Mouse (Mus musculus) liver, embryonic 14.5 days (tissue): ENCODE measurements around the gene Prap1. TPM values are rescaled to one million over a fixed set of nuclear protein-coding genes. Genes with fewer than 3 reads are reported as not detected.

Experiments used
- ATAC-seq: fragments of 200-750 bp; cut with Nextera tagmentation; 2 replicates; pipeline ENCODE4 v1.8.0; 2017; ENCODE audit warnings: moderate number of reproducible peaks, mild to moderate bottlenecking, moderate library complexity; ENCODE audit not compliant: insufficient read depth
- DNase-seq, 3 experiments: peaks; one replicate each; pipeline ENCODE4 v3.0.0-alpha.2; 2012 to 2013; ENCODE audit warnings: low read depth in 3 of 3, low spot score in 3 of 3
- H3K27ac ChIP-seq: fragments of 300-500 bp; sonication (generic); 2 replicates; pipeline ENCODE4 v1.5.1; 2014; ENCODE audit warnings: moderate library complexity, mild to moderate bottlenecking, control low read depth, inconsistent platforms
- H3K27me3 ChIP-seq: fragments of 300-500 bp; sonication (generic); 2 replicates; pipeline ENCODE4 v1.6.1; 2014; ENCODE audit warnings: mild to moderate bottlenecking, low read length, moderate library complexity; ENCODE audit not compliant: control insufficient read depth, insufficient read depth
- H3K36me3 ChIP-seq: fragments of 300-500 bp; sonication (generic); replicated peaks from 2 replicates; pipeline ENCODE4 v1.6.1; 2014; ENCODE audit warnings: low read depth; ENCODE audit not compliant: control insufficient read depth, insufficient read depth
- H3K4me1 ChIP-seq, 2 experiments: fragments of 200-500 bp in 1 of 2; fragments of 300-500 bp in 1 of 2; sonication (generic) in 1 of 2; replicated peaks; 2 replicates each; pipeline ENCODE4 v1.6.1; 2012 to 2014; ENCODE audit warnings: antibody characterized with exemption in 1 of 2, inconsistent platforms in 1 of 2, low read length in 1 of 2; ENCODE audit not compliant: control insufficient read depth in 2 of 2, insufficient read depth in 2 of 2
- H3K4me2 ChIP-seq: fragments of 300-500 bp; sonication (generic); 2 replicates; pipeline ENCODE4 v1.6.1; 2014; ENCODE audit warnings: low read depth, mild to moderate bottlenecking, control low read depth, moderate library complexity
- H3K4me3 ChIP-seq, 2 experiments: fragments of 200-500 bp in 1 of 2; fragments of 300-500 bp in 1 of 2; sonication (generic) in 1 of 2; 2 replicates each; pipeline ENCODE4 v1.5.1; 2012 to 2014; ENCODE audit warnings: low read depth in 2 of 2, low read length in 2 of 2, mild to moderate bottlenecking in 2 of 2, control low read depth in 1 of 2, inconsistent platforms in 1 of 2, moderate library complexity in 1 of 2; ENCODE audit not compliant: insufficient read depth in 1 of 2
- H3K9ac ChIP-seq: fragments of 300-500 bp; sonication (generic); replicated peaks from 2 replicates; pipeline ENCODE4 v1.6.1; 2014; ENCODE audit warnings: mild to moderate bottlenecking, control low read depth, moderate library complexity
- H3K9me3 ChIP-seq: fragments of 300-500 bp; sonication (generic); 2 replicates; pipeline ENCODE4 v1.6.1; 2016; ENCODE audit warnings: low read length, mixed read lengths; ENCODE audit not compliant: control insufficient read depth
- CTCF ChIP-seq: IDR thresholded peaks from 2 replicates; pipeline ENCODE4 v1.5.1; 2016; ENCODE audit warnings: antibody characterized with exemption, low read depth, control low read depth
- EP300 ChIP-seq: IDR thresholded peaks from 2 replicates; pipeline ENCODE4 v1.6.1; 2016; ENCODE audit warnings: antibody characterized with exemption, low read depth
- WGBS: fragments of 180-500 bp; shearing (Covaris S2); extraction: QIAGEN DNeasy Blood & Tissue Kit; methylation state at CpG from one replicate; pipeline ENCODE4 v1.1.7; 2014; ENCODE audit not compliant: insufficient replicate concordance; 5-methylcytosine and 5-hydroxymethylcytosine counted together
- polyA plus RNA-seq, 2 experiments: library from polyadenylated mRNA; depleted of rRNA in 1 of 2; stranded (reverse) in 1 of 2; unstranded in 1 of 2; fragments of >200 nt; fragmentation: Nextera tagmentation in 1 of 2; extraction: Ambion mirVana in 1 of 2; gene quantifications; 2 replicates each; pipeline versions ENCODE4 v1.2.1 to v1.2.3; 2012 to 2014

The Prap1 gene
- polyA plus RNA-seq, 2 experiments = not detected

DNA sequence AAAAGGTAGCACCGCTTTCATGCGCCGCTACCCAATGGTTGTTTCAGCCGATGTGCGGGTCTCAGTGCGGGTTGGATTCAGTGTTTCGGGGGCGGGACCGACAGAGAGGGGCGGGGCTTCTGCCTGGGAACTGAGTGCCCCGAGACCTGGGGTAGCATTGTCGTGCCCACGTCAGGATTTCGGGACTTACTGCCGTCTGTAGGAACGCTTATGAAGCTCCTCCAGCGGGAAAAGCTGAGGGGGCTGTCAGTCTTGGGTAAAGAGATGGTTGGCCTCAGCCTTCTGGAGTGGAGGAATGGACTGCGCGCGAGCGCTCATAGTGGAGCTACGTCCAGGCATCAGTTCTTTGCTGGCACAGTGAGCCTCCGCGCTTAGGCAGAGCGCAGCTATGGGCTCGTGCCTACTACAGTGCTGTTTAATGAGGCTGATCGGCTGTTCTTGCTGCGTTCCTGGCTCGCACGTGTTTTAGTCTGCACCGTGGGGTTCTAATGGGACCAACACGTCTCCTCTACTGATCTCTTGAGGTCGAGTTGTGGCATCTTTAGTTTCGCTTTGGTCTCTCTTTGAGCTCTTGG lies 44.0 kb upstream of the Prap1 start:
- TF ChIP-seq CTCF (no peak), EP300 (no peak)
- no peaks in the 10 kb centered on the region for H3K9me3 ChIP-seq
- peak overlapping the region; percentile 46 for H3K4me2 ChIP-seq
- no peaks in the 10 kb centered on the region for H3K4me1 ChIP-seq
- H3K27ac ChIP-seq = no peak overlapping the region
- no peak for DNase-seq
- no peaks in the 10 kb centered on the region for H3K36me3 ChIP-seq
- no peak for ATAC-seq
- H3K9ac ChIP-seq = no peak overlapping the region
- WGBS = 1% methylated on average over 34 of the region's 34 CpGs
- peaks cover 79% of the 10 kb centered on the region for H3K27me3 ChIP-seq
- H3K4me3 ChIP-seq = peak overlapping the region; percentile 22 to 30

DNA sequence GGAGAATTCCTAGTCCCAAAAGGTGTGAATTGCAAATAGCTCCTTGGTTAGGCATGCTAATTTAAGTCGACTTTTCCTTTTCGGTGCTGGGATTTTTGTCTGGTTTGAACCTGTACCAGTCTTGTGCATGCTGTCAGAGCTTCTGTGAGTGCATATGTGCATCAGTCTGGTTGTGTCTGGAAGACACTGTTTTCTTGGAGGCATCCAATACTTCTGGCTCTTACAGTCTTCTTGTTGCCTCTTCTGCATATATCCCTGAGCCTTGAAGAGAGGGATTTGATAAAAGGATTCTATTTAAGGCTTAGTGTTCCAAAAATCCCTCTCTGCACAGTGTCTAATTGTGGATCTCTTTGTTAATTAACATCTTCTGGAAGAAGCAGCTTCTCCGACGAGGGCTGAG lies 39.1 kb upstream of the Prap1 start:
- Histone ChIP-seq H3K4me3 (no peak overlapping the region), H3K9ac (no peak overlapping the region), H3K4me2 (no peak overlapping the region), H3K27me3 (peaks cover 65% of the 10 kb centered on the region), H3K36me3 (no peaks in the 10 kb centered on the region), H3K4me1 (no peaks in the 10 kb centered on the region), H3K9me3 (no peaks in the 10 kb centered on the region), H3K27ac (no peak overlapping the region)
- TF ChIP-seq EP300 = no peak
- no peak for TF ChIP-seq CTCF
- WGBS = 52% methylated on average over 4 of the region's 4 CpGs
- no peak for DNase-seq
- no peak for ATAC-seq

DNA sequence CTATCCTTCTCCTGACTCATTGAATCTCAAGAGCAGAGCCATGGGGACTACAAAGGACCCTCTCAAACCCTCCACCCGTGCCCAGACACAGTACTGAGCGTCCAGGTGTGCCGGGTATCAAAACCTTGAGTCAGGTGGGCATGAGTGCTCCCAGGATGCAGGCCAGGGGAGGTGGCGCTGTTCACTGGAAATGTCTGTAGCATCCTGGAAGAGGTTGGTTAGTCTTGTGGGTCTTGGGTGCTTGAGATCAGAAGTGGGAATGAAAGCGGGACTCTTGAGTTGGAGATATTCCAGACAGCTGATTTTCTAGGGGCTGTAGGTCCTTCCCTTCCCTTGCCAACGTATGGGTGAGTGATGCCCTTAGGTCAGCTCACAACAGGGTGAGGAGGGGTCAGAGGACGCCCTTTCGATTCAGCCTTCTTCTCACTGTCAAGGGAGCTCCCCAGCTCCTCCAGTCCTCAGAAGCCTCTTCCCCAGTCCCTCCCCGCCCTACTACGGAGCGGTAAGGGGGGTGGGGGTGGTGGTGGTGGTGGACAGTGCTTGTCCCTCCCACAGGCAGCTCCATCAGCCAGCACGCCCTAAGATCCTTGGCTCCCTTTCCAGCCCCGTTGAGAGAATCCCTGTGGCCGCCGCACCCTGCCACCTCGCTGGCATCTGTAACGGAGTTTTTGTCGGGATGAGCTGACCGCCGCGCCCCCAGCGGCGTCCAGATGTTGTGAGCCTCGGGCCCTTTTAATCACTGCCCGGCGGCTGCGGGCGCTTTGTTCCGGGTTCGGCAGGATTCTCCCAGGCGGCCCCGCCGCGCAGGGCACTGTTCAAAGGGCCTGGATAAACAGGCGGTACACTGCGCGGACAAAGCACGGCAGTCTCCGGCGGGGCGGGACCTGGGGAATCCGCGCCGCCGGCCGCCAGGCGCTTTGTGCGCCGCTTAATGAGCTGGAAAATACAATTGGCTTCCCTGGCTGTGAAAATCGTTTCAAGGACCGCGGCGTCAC lies 35.5 kb upstream of the Prap1 start:
- Histone ChIP-seq H3K4me2 (peak overlapping the region; percentile 37), H3K27ac (no peak overlapping the region), H3K9me3 (no peaks in the 10 kb centered on the region), H3K27me3 (peaks cover 70% of the 10 kb centered on the region), H3K9ac (no peak overlapping the region), H3K4me1 (no peaks in the 10 kb centered on the region), H3K4me3 (no peak overlapping the region), H3K36me3 (no peaks in the 10 kb centered on the region)
- TF ChIP-seq EP300 (no peak), CTCF (no peak)
- 3% methylated on average over 53 of the region's 53 CpGs for WGBS
- ATAC-seq (no peak), DNase-seq (no peak)

DNA sequence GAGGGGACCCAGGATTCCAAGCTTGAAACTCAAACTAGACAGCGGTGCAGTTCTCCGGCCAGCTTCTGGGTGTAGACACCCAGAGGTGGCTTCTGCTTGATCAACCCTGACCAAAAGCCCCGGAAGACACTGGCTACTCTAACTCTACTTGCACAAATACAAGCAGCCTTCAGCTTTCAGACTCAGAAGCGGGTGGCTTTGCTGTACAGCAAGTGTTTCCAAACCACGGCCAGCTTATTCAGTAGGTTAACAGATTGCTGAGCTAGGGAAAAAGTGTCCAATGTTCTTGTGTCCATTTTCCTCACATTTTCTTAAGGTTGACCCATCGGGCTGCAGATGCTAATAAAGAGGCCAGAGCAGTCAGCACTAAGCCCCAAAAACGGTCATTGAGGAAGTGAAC lies 34.7 kb upstream of the Prap1 start:
- no peaks in the 10 kb centered on the region for H3K4me1 ChIP-seq
- no peaks in the 10 kb centered on the region for H3K36me3 ChIP-seq
- H3K9ac ChIP-seq = no peak overlapping the region
- H3K9me3 ChIP-seq = no peaks in the 10 kb centered on the region
- no peak overlapping the region for H3K27ac ChIP-seq
- no peak overlapping the region for H3K4me3 ChIP-seq
- 19% methylated on average over 7 of the region's 7 CpGs for WGBS
- TF ChIP-seq EP300 = no peak
- no peak for TF ChIP-seq CTCF
- no peak overlapping the region for H3K4me2 ChIP-seq
- H3K27me3 ChIP-seq = peaks cover 69% of the 10 kb centered on the region
- no peak for DNase-seq
- no peak for ATAC-seq

DNA sequence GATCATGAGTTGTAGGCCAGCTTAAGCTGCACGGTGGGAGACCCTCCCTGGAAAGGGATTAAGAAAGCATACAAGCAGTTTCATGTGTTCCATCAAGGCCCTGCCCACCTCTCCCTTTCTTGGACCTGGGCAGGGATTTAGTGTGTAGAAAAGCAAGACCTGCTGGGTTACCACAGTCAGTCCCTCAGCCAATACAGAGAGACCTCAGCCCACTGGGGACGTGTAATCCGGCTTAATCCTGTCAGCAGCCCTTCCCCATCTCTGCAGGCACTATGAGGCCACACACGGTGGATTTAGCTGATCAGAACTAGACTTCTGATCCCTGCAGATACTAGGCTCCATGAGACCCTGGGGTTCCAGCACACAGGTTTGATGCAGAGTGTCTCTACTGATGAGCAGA lies 33.6 kb upstream of the Prap1 start:
- 17% methylated on average over 4 of the region's 4 CpGs for WGBS
- Histone ChIP-seq H3K9ac (no peak overlapping the region), H3K4me2 (no peak overlapping the region), H3K4me3 (no peak overlapping the region), H3K36me3 (no peaks in the 10 kb centered on the region), H3K27ac (no peak overlapping the region), H3K27me3 (peaks cover 69% of the 10 kb centered on the region), H3K4me1 (no peaks in the 10 kb centered on the region), H3K9me3 (no peaks in the 10 kb centered on the region)
- DNase-seq (no peak), ATAC-seq (no peak)
- no peak for TF ChIP-seq EP300
- TF ChIP-seq CTCF = no peak
